18 mouse cellular contexts compared by ENCODE assay signal in genomic region chr2:35598819-35599218, GRCm38 (mm10). TPM values are rescaled to one million over a fixed set of nuclear protein-coding genes. Genes with fewer than 3 reads are reported as not detected.
DNase-seq lines count a peak whose midpoint lies in the region; ATAC-seq and TF ChIP-seq lines count a peak whose summit lies in the region.
"Had no signal": no experiment of that assay in that cellular context is flagged by ENCODE, and none has a peak within 500 bp of the region (broad histone marks: within the 10 kb centered on the region; RNA-seq: fewer than 3 reads in every experiment).

No protein-coding gene starts in this region.

- 7% methylated on average over 3 of the region's 3 CpGs for WGBS in cerebellum, adult 2 months
- WGBS in intestine, embryonic 14.5 days: 57% methylated on average over 3 of the region's 3 CpGs
- WGBS in intestine, embryonic 16.5 days: 61% methylated on average over 3 of the region's 3 CpGs

- H3K9ac ChIP-seq in intestine, embryonic 14.5 days (ENCODE audit: low read length): no peak overlapping the region
- H3K9ac ChIP-seq in intestine, embryonic 16.5 days (ENCODE audit: low read depth, low read length): no peak overlapping the region
- H3K9ac ChIP-seq: embryonic facial prominence, embryonic 15.5 days; forebrain, embryonic 15.5 days; hindbrain, embryonic 13.5 days; intestine, embryonic 15.5 days had no signal

- no peaks in the 10 kb centered on the region for H3K36me3 ChIP-seq in intestine, embryonic 14.5 days (ENCODE audit: control insufficient read depth, insufficient read depth, low read length)
- no peaks in the 10 kb centered on the region for H3K36me3 ChIP-seq in intestine, embryonic 16.5 days (ENCODE audit: control insufficient read depth, insufficient read depth, low read length)
- H3K36me3 ChIP-seq: embryonic facial prominence, embryonic 15.5 days; forebrain, embryonic 15.5 days; hindbrain, embryonic 13.5 days; intestine, embryonic 15.5 days had no signal

- H3K4me3 ChIP-seq in cerebellum, adult 2 months (replicated peaks; ENCODE audit: insufficient read depth, low read depth, low read length): no peak overlapping the region
- no peak overlapping the region for H3K4me3 ChIP-seq in intestine, embryonic 14.5 days (ENCODE audit: low read depth, low read length)
- no peak overlapping the region for H3K4me3 ChIP-seq in intestine, embryonic 16.5 days (ENCODE audit: low read length)
- H3K4me3 ChIP-seq: embryonic facial prominence, embryonic 15.5 days; forebrain, embryonic 15.5 days; hindbrain, embryonic 13.5 days; intestine, embryonic 15.5 days had no signal

- H3K27ac ChIP-seq in cerebellum, adult 2 months (ENCODE audit: insufficient read depth, low read length): no peak overlapping the region
- peak overlapping the region; percentile 5; the same call in 1 of the 2 replicates for H3K27ac ChIP-seq in intestine, embryonic 14.5 days (ENCODE audit: low read depth)
- H3K27ac ChIP-seq in intestine, embryonic 16.5 days (ENCODE audit: low read length): no peak overlapping the region
- H3K27ac ChIP-seq: embryonic facial prominence, embryonic 15.5 days; forebrain, embryonic 15.5 days; hindbrain, embryonic 13.5 days; hindbrain, postnatal 0 days; intestine, embryonic 15.5 days had no signal

- no peaks in the 10 kb centered on the region for H3K27me3 ChIP-seq in cerebellum, adult 2 months (ENCODE audit: control insufficient read depth, insufficient read depth, low read length)
- H3K27me3 ChIP-seq in intestine, embryonic 14.5 days (replicated peaks; ENCODE audit: control insufficient read depth, insufficient read depth, low read length): no peaks in the 10 kb centered on the region
- no peaks in the 10 kb centered on the region for H3K27me3 ChIP-seq in intestine, embryonic 16.5 days (replicated peaks; ENCODE audit: control insufficient read depth, insufficient read depth, low read length)
- H3K27me3 ChIP-seq: embryonic facial prominence, embryonic 15.5 days; forebrain, embryonic 15.5 days; intestine, embryonic 15.5 days had no signal

- peak; percentile 56 to 79 for DNase-seq in cerebellum, adult 2 months
- no peak for DNase-seq in cerebellum, postnatal 14 days
- no peak for DNase-seq in intestine, embryonic 14.5 days (ENCODE audit: low spot score)
- peak; percentile 79 for DNase-seq in cerebellum, adult 9-11 months
- no peak for DNase-seq in kidney, adult 8-10 months
- no peak for DNase-seq in layer of hippocampus, postnatal 25 days (ENCODE audit: extremely low spot score in 1 of 2, low spot score in 1 of 2)
- DNase-seq: adrenal gland, adult 2 months; adrenal gland, postnatal 25 days; embryo, embryonic 11 days; gastrocnemius, postnatal 10 days; heart, postnatal 10 days; kidney, adult 2 months had no signal

- no peak for TF ChIP-seq CTCF in cerebellum, adult 2 months (IDR thresholded peaks at IDR 0.05; ENCODE audit: borderline replicate concordance, insufficient read depth, low read depth, low read length)

- H3K4me1 ChIP-seq in cerebellum, adult 2 months (ENCODE audit: control insufficient read depth, insufficient read depth, low read length): peaks cover 24% of the 10 kb centered on the region
- H3K4me1 ChIP-seq in intestine, embryonic 14.5 days (replicated peaks; ENCODE audit: control insufficient read depth, insufficient read depth, low read length): peaks cover 29% of the 10 kb centered on the region
- peaks cover 30% of the 10 kb centered on the region for H3K4me1 ChIP-seq in intestine, embryonic 16.5 days (ENCODE audit: control insufficient read depth, insufficient read depth, low read length)
- H3K4me1 ChIP-seq: forebrain, embryonic 15.5 days had no signal

- TF ChIP-seq POLR2A in cerebellum, adult 2 months (IDR thresholded peaks at IDR 0.05; ENCODE audit: borderline replicate concordance, insufficient read depth, low read length): no peak

- H3K4me2 ChIP-seq in intestine, embryonic 14.5 days (ENCODE audit: low read length): no peak overlapping the region
- no peak overlapping the region for H3K4me2 ChIP-seq in intestine, embryonic 16.5 days (ENCODE audit: low read depth, low read length)
- H3K4me2 ChIP-seq: embryonic facial prominence, embryonic 15.5 days; forebrain, embryonic 15.5 days; hindbrain, embryonic 13.5 days; intestine, embryonic 15.5 days had no signal

- ATAC-seq in intestine, embryonic 14.5 days (replicated peaks; ENCODE audit: low FRiP score, low TSS enrichment, low read depth): no peak
- ATAC-seq in intestine, embryonic 16.5 days: no peak
- ATAC-seq: forebrain, embryonic 15.5 days; hindbrain, postnatal 0 days; intestine, embryonic 15.5 days had no signal

- no peaks in the 10 kb centered on the region for H3K9me3 ChIP-seq in intestine, embryonic 14.5 days (ENCODE audit: control insufficient read depth, low read length)
- no peaks in the 10 kb centered on the region for H3K9me3 ChIP-seq in intestine, embryonic 16.5 days (ENCODE audit: control insufficient read depth, low read length)
- H3K9me3 ChIP-seq: embryonic facial prominence, embryonic 15.5 days; forebrain, embryonic 15.5 days; hindbrain, embryonic 13.5 days; intestine, embryonic 15.5 days had no signal

RNA-seq across cellular contexts. Expression of gene Dab2ip, which starts 40.8 kb away (rescaled TPM):
- 136 and 171 TPM in 2 replicates for polyA plus RNA-seq in cerebellum, adult 2 months (2012; rRNA removed)
- 43.3 and 47.8 TPM in 2 replicates for polyA plus RNA-seq in intestine, embryonic 14.5 days (2014; fragmentation: Nextera tagmentation; extraction: Ambion mirVana)
- 27.0 and 28.7 TPM in 2 replicates for polyA plus RNA-seq in intestine, embryonic 16.5 days (2015; fragmentation: Nextera tagmentation; extraction: Ambion mirVana)
- 100 to 1,000 TPM; 103 to 118 TPM for total RNA-seq in layer of hippocampus, postnatal 25 days (2021)

Comparison
In these comparisons a context has a peak if more than half of its experiments do, and no peak if none do; other contexts are left out.
1. DNase-seq: peak in cerebellum, adult 2 months (2 of 2) and cerebellum, adult 9-11 months (single experiment); none in cerebellum, postnatal 14 days (0 of 2), intestine, embryonic 14.5 days (single experiment), kidney, adult 8-10 months (0 of 2) and layer of hippocampus, postnatal 25 days (0 of 2).